Mouse (Mus musculus) lung, postnatal 0 days (tissue): ENCODE measurements at regions not wholly inside any gene's neighbourhood (a gene's known extent, or its start where the extent isn't known, plus 50 kb on each side); places are given as distances from the start of the nearest gene placed in this dataset.
A peak's percentile ranks its signal among the peaks of the same experiment; 100 is the strongest.
"Not testable (repeated sequence)": the region's sequence is repeated elsewhere in the genome, so short reads cannot be mapped to it uniquely, and the experiment has no call there.

Source experiments
- ATAC-seq: fragments of 200-750 bp; cut with Nextera tagmentation; 2 replicates; pipeline ENCODE4 v1.8.0; 2017; ENCODE audit warnings: moderate library complexity
- DNase-seq: peaks from one replicate; pipeline ENCODE4 v3.0.0-alpha.2; 2016; ENCODE audit warnings: low spot score
- H3K27ac ChIP-seq: fragments of 300-500 bp; sonication (generic); 2 replicates; pipeline ENCODE4 v1.5.1; 2014; ENCODE audit warnings: antibody characterized with exemption, mild to moderate bottlenecking, low read length, mixed read lengths
- H3K27me3 ChIP-seq: fragments of 300-500 bp; sonication (generic); replicated peaks from 2 replicates; pipeline ENCODE4 v1.6.1; 2014; ENCODE audit warnings: low read length, mixed read lengths; ENCODE audit not compliant: insufficient read depth
- H3K36me3 ChIP-seq: fragments of 300-500 bp; sonication (generic); 2 replicates; pipeline ENCODE4 v1.6.1; 2014; ENCODE audit warnings: low read length, mixed read lengths; ENCODE audit not compliant: insufficient read depth
- H3K4me1 ChIP-seq: fragments of 300-500 bp; sonication (generic); 2 replicates; pipeline ENCODE4 v1.6.1; 2014; ENCODE audit warnings: antibody characterized with exemption, low read depth, low read length, mixed read lengths; ENCODE audit not compliant: insufficient read depth
- H3K4me2 ChIP-seq: fragments of 300-500 bp; sonication (generic); replicated peaks from 2 replicates; pipeline ENCODE4 v1.6.1; 2014; ENCODE audit warnings: low read depth, mild to moderate bottlenecking, low read length, moderate library complexity, mixed read lengths
- H3K4me3 ChIP-seq: fragments of 300-500 bp; sonication (generic); 2 replicates; pipeline ENCODE4 v1.5.1; 2014; ENCODE audit warnings: low read depth, low read length
- H3K9ac ChIP-seq: fragments of 300-500 bp; sonication (generic); replicated peaks from 2 replicates; pipeline ENCODE4 v1.6.1; 2014; ENCODE audit warnings: low read depth, mild to moderate bottlenecking
- H3K9me3 ChIP-seq: fragments of 300-500 bp; sonication (generic); 2 replicates; pipeline ENCODE4 v1.6.1; 2016; ENCODE audit warnings: low read length, mixed read lengths
- CTCF ChIP-seq: IDR thresholded peaks from 2 replicates; pipeline ENCODE4 v1.5.1; 2016; ENCODE audit warnings: antibody characterized with exemption, mild to moderate bottlenecking
- EP300 ChIP-seq: IDR thresholded peaks from 2 replicates; pipeline ENCODE4 v1.6.1; 2016; ENCODE audit warnings: antibody characterized with exemption, mild to moderate bottlenecking, control low read depth
- WGBS: fragments of 180-500 bp; shearing (Covaris S2); extraction: QIAGEN DNeasy Blood & Tissue Kit; methylation state at CpG from one replicate; pipeline ENCODE4 v1.1.7; 2014; 5-methylcytosine and 5-hydroxymethylcytosine counted together

DNA sequence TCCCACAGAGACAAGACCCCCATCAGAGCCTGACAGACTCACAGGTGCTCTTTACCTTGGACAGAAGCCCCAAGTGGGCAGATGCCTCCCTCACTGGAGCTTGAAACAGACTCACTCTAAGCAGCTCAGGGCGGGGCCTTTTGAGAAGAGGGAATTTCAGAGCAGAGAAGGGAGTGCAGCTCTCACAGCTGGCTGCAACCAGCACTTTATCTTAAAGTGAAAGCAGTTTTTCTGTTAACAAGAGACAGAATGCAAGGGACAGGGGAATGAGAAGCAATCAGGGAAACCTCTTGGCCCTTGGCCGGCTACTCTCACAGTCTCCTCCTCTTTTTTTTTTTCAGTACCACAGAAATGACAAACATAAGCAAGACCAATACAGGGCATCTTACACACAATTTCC lies 56.2 kb upstream of the B3galnt1 start:
- Histone ChIP-seq H3K9ac (no peak overlapping the region), H3K4me3 (no peak overlapping the region), H3K9me3 (no peaks in the 10 kb centered on the region), H3K36me3 (no peaks in the 10 kb centered on the region), H3K4me1 (no peaks in the 10 kb centered on the region), H3K27ac (no peak overlapping the region), H3K4me2 (no peak overlapping the region), H3K27me3 (no peaks in the 10 kb centered on the region)
- 6% methylated on average over 2 of the region's 2 CpGs for WGBS
- ATAC-seq (peak; percentile 55), DNase-seq (peak; percentile 60)
- no peak for TF ChIP-seq EP300
- no peak for TF ChIP-seq CTCF

DNA sequence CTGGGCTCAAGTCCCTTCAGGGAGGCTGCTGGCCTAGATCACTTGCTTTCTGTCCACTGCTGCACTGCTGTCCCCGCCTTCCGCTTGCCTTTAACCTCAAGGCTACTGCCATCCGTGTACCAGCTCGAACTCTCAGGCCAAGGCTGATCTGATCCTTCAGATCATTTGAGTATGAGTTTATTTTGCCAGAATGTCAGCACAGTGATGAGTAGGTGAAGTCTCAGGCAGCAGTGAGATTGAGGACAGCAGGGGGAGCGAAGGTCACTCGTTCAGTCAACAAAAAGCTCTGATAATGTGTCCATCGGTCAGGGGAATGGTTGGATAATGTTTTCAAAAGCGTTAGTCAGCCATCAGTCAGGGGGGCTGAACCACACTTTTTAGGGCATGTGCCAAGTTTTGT lies 54.6 kb upstream of the B3galnt1 start:
- WGBS = 45% methylated on average over 8 of the region's 8 CpGs
- H3K36me3 ChIP-seq, ATAC-seq, H3K27me3 ChIP-seq, H3K4me3 ChIP-seq, H3K4me1 ChIP-seq, H3K27ac ChIP-seq, H3K4me2 ChIP-seq, H3K9me3 ChIP-seq, H3K9ac ChIP-seq, DNase-seq: not testable (repeated sequence)

DNA sequence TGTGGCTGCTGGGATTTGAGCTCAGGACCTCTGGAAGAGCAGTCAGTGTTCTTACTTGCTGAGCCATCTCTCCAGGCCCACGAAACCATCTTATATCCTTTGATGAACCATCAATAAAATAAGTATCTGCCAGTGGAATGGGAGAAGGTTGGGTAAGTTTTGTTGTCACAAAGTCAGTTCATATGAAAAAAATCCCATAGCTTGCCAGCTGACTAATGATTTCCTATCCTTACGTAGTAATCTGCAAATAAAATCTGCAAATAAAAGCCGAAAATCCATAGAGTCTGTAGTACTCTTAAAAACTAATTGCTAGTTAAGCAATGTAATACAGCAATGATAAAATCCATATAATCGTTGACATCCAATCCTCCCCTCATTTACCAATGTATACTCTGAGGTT lies 50.8 kb upstream of the B3galnt1 start:
- Histone ChIP-seq H3K27me3 (no peaks in the 10 kb centered on the region), H3K4me2 (no peak overlapping the region), H3K9me3 (no peaks in the 10 kb centered on the region), H3K4me3 (no peak overlapping the region), H3K36me3 (no peaks in the 10 kb centered on the region), H3K4me1 (no peaks in the 10 kb centered on the region), H3K27ac (no peak overlapping the region), H3K9ac (no peak overlapping the region)
- TF ChIP-seq CTCF = no peak
- no peak for TF ChIP-seq EP300
- ATAC-seq (no peak), DNase-seq (no peak)
- WGBS = 85% methylated on average over 4 of the region's 4 CpGs
